Mouse (Mus musculus) kidney, embryonic 14.5 days (tissue): ENCODE results near the gene Pitpnm3. TPM values are rescaled to one million over a fixed set of nuclear protein-coding genes. Genes with fewer than 3 reads are reported as not detected.

ENCODE experiments used
- ATAC-seq: fragments of 200-750 bp; cut with Nextera tagmentation; 2 replicates; pipeline ENCODE4 v1.8.0; 2017; ENCODE audit warnings: moderate number of reproducible peaks, mild to moderate bottlenecking, moderate TSS enrichment, moderate library complexity; ENCODE audit not compliant: low FRiP score, low TSS enrichment
- H3K27ac ChIP-seq: fragments of 300-500 bp; sonication (generic); 2 replicates; pipeline ENCODE4 v1.5.1; 2014; ENCODE audit warnings: low read depth, mild to moderate bottlenecking, low read length, moderate library complexity, mixed read lengths
- H3K27me3 ChIP-seq: fragments of 300-500 bp; sonication (generic); 2 replicates; pipeline ENCODE4 v1.6.1; 2014; ENCODE audit warnings: mild to moderate bottlenecking, low read length; ENCODE audit not compliant: control insufficient read depth, insufficient read depth
- H3K36me3 ChIP-seq: fragments of 300-500 bp; sonication (generic); 2 replicates; pipeline ENCODE4 v1.6.1; 2014; ENCODE audit warnings: low read length, mixed read lengths; ENCODE audit not compliant: control insufficient read depth, insufficient read depth
- H3K4me1 ChIP-seq: fragments of 300-500 bp; sonication (generic); 2 replicates; pipeline ENCODE4 v1.6.1; 2014; ENCODE audit warnings: low read length, mixed read lengths; ENCODE audit not compliant: control insufficient read depth, insufficient read depth
- H3K4me2 ChIP-seq: fragments of 300-500 bp; sonication (generic); replicated peaks from 2 replicates; pipeline ENCODE4 v1.6.1; 2014; ENCODE audit warnings: low read depth, mild to moderate bottlenecking, low read length
- H3K4me3 ChIP-seq: fragments of 300-500 bp; sonication (generic); 2 replicates; pipeline ENCODE4 v1.5.1; 2014; ENCODE audit warnings: mild to moderate bottlenecking, low read length
- H3K9ac ChIP-seq: fragments of 300-500 bp; sonication (generic); 2 replicates; pipeline ENCODE4 v1.6.1; 2014; ENCODE audit warnings: low read depth, mild to moderate bottlenecking, low read length, moderate library complexity
- H3K9me3 ChIP-seq: fragments of 300-500 bp; sonication (generic); 2 replicates; pipeline ENCODE4 v1.6.1; 2016; ENCODE audit warnings: low read length; ENCODE audit not compliant: control insufficient read depth
- WGBS: fragments of 180-500 bp; shearing (Covaris S2); extraction: QIAGEN DNeasy Blood & Tissue Kit; methylation state at CpG from one replicate; pipeline ENCODE4 v1.1.7; 2014; 5-methylcytosine and 5-hydroxymethylcytosine counted together
- polyA plus RNA-seq: library from polyadenylated mRNA; unstranded; fragments of >200 nt; fragmentation: Nextera tagmentation; extraction: Ambion mirVana; gene quantifications from 2 replicates; pipeline ENCODE4 v1.2.1, GENCODE M21; 2014

The Pitpnm3 gene
- polyA plus RNA-seq, 1 experiment from 2014 or later, result 0.09 TPM

GRCm38 (mm10) chr11:72070733-72071132 is 64.8 kb downstream of the Pitpnm3 start:
- no peak overlapping the region for H3K9ac ChIP-seq
- no peak overlapping the region for H3K27ac ChIP-seq
- H3K36me3 ChIP-seq, result no peaks in the 10 kb centered on the region
- 76% methylated on average over 9 of the region's 9 CpGs for WGBS
- no peak overlapping the region for H3K4me3 ChIP-seq
- H3K27me3 ChIP-seq, result no peaks in the 10 kb centered on the region
- no peaks in the 10 kb centered on the region for H3K9me3 ChIP-seq
- no peak for ATAC-seq
- H3K4me2 ChIP-seq, result no peak overlapping the region
- H3K4me1 ChIP-seq, result no peaks in the 10 kb centered on the region

- no peak overlapping the region for H3K4me2 ChIP-seq
- WGBS, result 68% methylated on average over 7 of the region's 7 CpGs
- H3K36me3 ChIP-seq, result no peaks in the 10 kb centered on the region
- ATAC-seq, result no peak
- no peak overlapping the region for H3K9ac ChIP-seq
- H3K27ac ChIP-seq, result no peak overlapping the region
- no peaks in the 10 kb centered on the region for H3K4me1 ChIP-seq
- H3K27me3 ChIP-seq, result no peaks in the 10 kb centered on the region
- peaks cover 10% of the 10 kb centered on the region; the same call in 1 of the 2 replicates for H3K9me3 ChIP-seq
- no peak overlapping the region for H3K4me3 ChIP-seq
Observed at GRCm38 (mm10) chr11:72068026-72068425, 67.6 kb downstream of the Pitpnm3 start.

- ATAC-seq, result no peak
- Histone ChIP-seq H3K9me3 (peaks cover 10% of the 10 kb centered on the region; the same call in 1 of the 2 replicates), H3K27me3 (no peaks in the 10 kb centered on the region), H3K4me3 (no peak overlapping the region), H3K4me1 (no peaks in the 10 kb centered on the region), H3K4me2 (no peak overlapping the region), H3K9ac (no peak overlapping the region), H3K36me3 (no peaks in the 10 kb centered on the region), H3K27ac (no peak overlapping the region)
- 77% methylated on average over 5 of the region's 5 CpGs for WGBS
Observed at GRCm38 (mm10) chr11:72067326-72067725, 68.3 kb downstream of the Pitpnm3 start.

- WGBS, result 51% methylated on average over 6 of the region's 6 CpGs
- Histone ChIP-seq H3K4me1 (no peaks in the 10 kb centered on the region), H3K36me3 (no peaks in the 10 kb centered on the region), H3K27me3 (no peaks in the 10 kb centered on the region), H3K4me3 (no peak overlapping the region), H3K27ac (no peak overlapping the region), H3K9me3 (peaks cover 10% of the 10 kb centered on the region; the same call in 1 of the 2 replicates), H3K4me2 (no peak overlapping the region), H3K9ac (no peak overlapping the region)
- no peak for ATAC-seq
Observed at GRCm38 (mm10) chr11:72066330-72066729, 69.2 kb downstream of the Pitpnm3 start.

GRCm38 (mm10) chr11:72065103-72065502 is 70.5 kb downstream of the Pitpnm3 start:
- no peak for ATAC-seq
- WGBS, result 89% methylated on average over 8 of the region's 8 CpGs
- H3K4me1 ChIP-seq, result no peaks in the 10 kb centered on the region

GRCm38 (mm10) chr11:72064414-72064813 is 71.2 kb downstream of the Pitpnm3 start:
- Histone ChIP-seq H3K4me3 (no peak overlapping the region), H3K9me3 (peaks cover 10% of the 10 kb centered on the region; the same call in 1 of the 2 replicates), H3K36me3 (no peaks in the 10 kb centered on the region), H3K27me3 (no peaks in the 10 kb centered on the region), H3K9ac (no peak overlapping the region), H3K4me1 (no peaks in the 10 kb centered on the region), H3K27ac (no peak overlapping the region), H3K4me2 (no peak overlapping the region)
- 89% methylated on average over 6 of the region's 6 CpGs for WGBS
- no peak for ATAC-seq

More at GRCm38 (mm10) chr11:72065103-72065502, 70.5 kb downstream of the Pitpnm3 start:
- H3K9me3 ChIP-seq, result peaks cover 10% of the 10 kb centered on the region; the same call in 1 of the 2 replicates
- no peak overlapping the region for H3K27ac ChIP-seq
- no peak overlapping the region for H3K9ac ChIP-seq
- H3K36me3 ChIP-seq, result no peaks in the 10 kb centered on the region
- H3K4me3 ChIP-seq, result no peak overlapping the region
- H3K4me2 ChIP-seq, result no peak overlapping the region
- H3K27me3 ChIP-seq, result no peaks in the 10 kb centered on the region

GRCm38 (mm10) chr11:72061093-72061620 is 74.4 kb downstream of the Pitpnm3 start:
- Histone ChIP-seq H3K9me3 (peaks cover 10% of the 10 kb centered on the region; the same call in 1 of the 2 replicates), H3K9ac (no peak overlapping the region), H3K4me1 (no peaks in the 10 kb centered on the region), H3K27ac (no peak overlapping the region), H3K27me3 (no peaks in the 10 kb centered on the region), H3K36me3 (no peaks in the 10 kb centered on the region), H3K4me3 (no peak overlapping the region), H3K4me2 (no peak overlapping the region)
- ATAC-seq, result no peak
- 71% methylated on average over 13 of the region's 13 CpGs for WGBS

- Histone ChIP-seq H3K4me3 (no peak overlapping the region), H3K4me1 (no peaks in the 10 kb centered on the region), H3K9ac (no peak overlapping the region), H3K27ac (no peak overlapping the region), H3K36me3 (no peaks in the 10 kb centered on the region), H3K27me3 (no peaks in the 10 kb centered on the region), H3K4me2 (no peak overlapping the region), H3K9me3 (peaks cover 10% of the 10 kb centered on the region; the same call in 1 of the 2 replicates)
- 75% methylated on average over 9 of the region's 9 CpGs for WGBS
- no peak for ATAC-seq
Observed at GRCm38 (mm10) chr11:72060416-72060815, 75.2 kb downstream of the Pitpnm3 start.

- Histone ChIP-seq H3K27ac (no peak overlapping the region), H3K36me3 (no peaks in the 10 kb centered on the region), H3K9ac (no peak overlapping the region), H3K4me3 (no peak overlapping the region), H3K4me1 (no peaks in the 10 kb centered on the region), H3K27me3 (peaks cover 5% of the 10 kb centered on the region; the same call in 1 of the 2 replicates), H3K9me3 (no peaks in the 10 kb centered on the region), H3K4me2 (no peak overlapping the region)
- WGBS, result 71% methylated on average over 3 of the region's 3 CpGs
- no peak for ATAC-seq
Observed at GRCm38 (mm10) chr11:72057166-72057565, 78.4 kb downstream of the Pitpnm3 start.
